Mouse (Mus musculus): ENCODE measurements around the gene Ntng1. TPM values are rescaled to one million over a fixed set of nuclear protein-coding genes. Genes with fewer than 3 reads are reported as not detected.

Ntng1 gene
- polyA plus RNA-seq, 1 experiment from 2014 or later = 12.2 TPM

DNA sequence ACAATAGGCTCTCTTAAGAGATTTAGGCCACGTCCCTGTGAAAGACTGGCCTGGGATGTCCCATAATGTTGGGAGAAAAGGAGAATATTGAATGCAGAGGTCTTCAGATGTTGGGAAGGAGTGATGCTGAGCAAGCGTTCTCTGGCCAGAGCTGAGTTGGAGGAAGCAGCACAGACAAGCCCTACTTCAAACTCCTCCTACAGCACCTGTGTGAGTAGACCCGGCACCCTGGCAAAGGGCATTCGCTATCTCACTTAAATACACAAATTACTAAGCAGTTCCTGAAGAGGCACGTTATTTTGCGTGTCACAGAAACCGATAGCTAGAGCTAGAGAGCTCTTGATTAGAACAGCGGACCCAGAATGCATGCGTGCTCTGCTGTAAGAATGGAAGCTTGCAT lies 10.7 kb downstream of the Ntng1 start:
- 89% methylated on average over 9 of the region's 9 CpGs for WGBS
- Histone ChIP-seq H3K4me1 (ENCODE audit: control insufficient read depth, insufficient read depth, low read length) (peaks cover 3% of the 10 kb centered on the region; the same call in 1 of the 2 replicates), H3K9ac (ENCODE audit: low read length) (no peak overlapping the region), H3K36me3 (ENCODE audit: control insufficient read depth, insufficient read depth, low read length) (no peaks in the 10 kb centered on the region), H3K9me3 (replicated peaks; ENCODE audit: control insufficient read depth, low read length) (no peaks in the 10 kb centered on the region), H3K27me3 (replicated peaks; ENCODE audit: control insufficient read depth, insufficient read depth, low read length) (no peaks in the 10 kb centered on the region), H3K4me3 (ENCODE audit: low read depth, low read length) (no peak overlapping the region), H3K27ac (ENCODE audit: low read depth, low read length) (no peak overlapping the region), H3K4me2 (ENCODE audit: low read length) (no peak overlapping the region)
- ATAC-seq = no peak
- no peak for DNase-seq (ENCODE audit: low spot score)

DNA sequence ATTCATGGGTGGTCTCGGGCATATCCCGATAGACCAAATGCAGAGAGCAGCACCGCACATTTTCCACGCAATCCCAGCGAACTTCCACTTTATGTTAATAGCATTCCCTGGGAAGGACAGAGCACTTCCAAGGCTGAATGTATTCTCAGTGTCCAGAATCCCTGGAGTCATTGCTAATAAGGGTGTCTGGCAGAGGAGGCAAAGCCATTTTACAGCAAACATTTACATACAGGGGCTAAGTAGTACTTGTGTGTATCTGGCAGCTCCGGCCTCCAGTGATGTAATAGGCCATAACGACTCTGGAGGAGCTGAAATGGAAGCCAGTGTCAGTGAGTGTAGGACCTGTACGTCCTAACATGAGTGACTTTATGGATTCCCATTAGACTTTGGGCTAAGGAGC lies 11.5 kb downstream of the Ntng1 start:
- Histone ChIP-seq H3K4me3 (ENCODE audit: low read depth, low read length) (no peak overlapping the region), H3K36me3 (ENCODE audit: control insufficient read depth, insufficient read depth, low read length) (no peaks in the 10 kb centered on the region), H3K9ac (ENCODE audit: low read length) (no peak overlapping the region), H3K4me2 (ENCODE audit: low read length) (no peak overlapping the region), H3K27ac (ENCODE audit: low read depth, low read length) (no peak overlapping the region), H3K4me1 (ENCODE audit: control insufficient read depth, insufficient read depth, low read length) (peaks cover 3% of the 10 kb centered on the region; the same call in 1 of the 2 replicates), H3K27me3 (replicated peaks; ENCODE audit: control insufficient read depth, insufficient read depth, low read length) (no peaks in the 10 kb centered on the region), H3K9me3 (replicated peaks; ENCODE audit: control insufficient read depth, low read length) (no peaks in the 10 kb centered on the region)
- WGBS = 74% methylated on average over 8 of the region's 8 CpGs
- ATAC-seq (peak; percentile 18; the same call in 1 of the 2 replicates), DNase-seq (ENCODE audit: low spot score) (peak; percentile 20)

DNA sequence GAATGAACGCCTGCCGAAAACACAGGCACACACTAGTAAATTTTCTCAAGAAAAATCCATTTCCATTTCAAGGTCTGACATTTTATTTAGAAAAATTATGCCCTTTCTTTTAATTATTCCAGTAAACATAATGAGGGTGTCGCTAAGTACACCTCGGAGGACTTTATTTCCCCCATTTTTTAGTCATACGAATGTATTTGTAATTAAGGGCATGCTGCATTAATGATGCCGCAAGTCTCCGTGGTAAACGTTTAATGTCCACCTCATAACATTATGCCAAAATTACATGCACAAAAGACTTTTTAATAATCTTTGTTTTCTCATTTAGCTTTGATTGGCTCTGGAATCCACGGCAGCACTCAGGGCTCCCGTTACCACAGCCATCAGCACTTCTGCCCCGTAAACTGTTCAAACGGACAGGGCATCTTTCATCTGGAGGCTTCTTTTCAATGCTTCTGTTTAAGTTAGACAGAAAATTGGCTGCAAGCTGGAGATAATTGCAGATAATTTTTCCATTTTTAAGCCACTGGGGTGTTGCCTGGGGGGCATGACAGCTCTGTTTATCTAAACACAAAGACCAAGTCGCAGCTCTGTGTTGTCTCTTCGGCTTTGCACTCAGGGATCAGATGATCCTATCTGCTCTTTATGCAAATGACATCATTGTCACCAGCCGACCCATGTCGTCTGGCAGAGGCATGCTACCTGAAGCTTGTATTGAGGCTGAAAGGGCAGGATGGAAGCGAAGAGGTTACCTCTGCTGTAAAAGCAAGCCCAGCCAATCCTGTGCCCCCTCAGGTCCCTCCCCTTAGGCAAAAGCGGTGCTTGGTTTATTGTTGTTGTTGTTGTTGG lies 12.5 kb downstream of the Ntng1 start:
- DNase-seq (ENCODE audit: low spot score) = peak; percentile 30
- no peak overlapping the region for H3K27ac ChIP-seq (ENCODE audit: low read depth, low read length)
- H3K4me3 ChIP-seq (ENCODE audit: low read depth, low read length) = no peak overlapping the region
- WGBS = 39% methylated on average over 18 of the region's 18 CpGs
- no peaks in the 10 kb centered on the region for H3K36me3 ChIP-seq (ENCODE audit: control insufficient read depth, insufficient read depth, low read length)
- H3K9ac ChIP-seq (ENCODE audit: low read length) = peak overlapping the region; percentile 1; the same call in 1 of the 2 replicates
- H3K4me2 ChIP-seq (ENCODE audit: low read length) = peak overlapping the region; percentile 25
- no peaks in the 10 kb centered on the region for H3K9me3 ChIP-seq (replicated peaks; ENCODE audit: control insufficient read depth, low read length)
- no peaks in the 10 kb centered on the region for H3K27me3 ChIP-seq (replicated peaks; ENCODE audit: control insufficient read depth, insufficient read depth, low read length)
- peaks cover 3% of the 10 kb centered on the region; the same call in 1 of the 2 replicates for H3K4me1 ChIP-seq (ENCODE audit: control insufficient read depth, insufficient read depth, low read length)
- ATAC-seq = peak; percentile 68

DNA sequence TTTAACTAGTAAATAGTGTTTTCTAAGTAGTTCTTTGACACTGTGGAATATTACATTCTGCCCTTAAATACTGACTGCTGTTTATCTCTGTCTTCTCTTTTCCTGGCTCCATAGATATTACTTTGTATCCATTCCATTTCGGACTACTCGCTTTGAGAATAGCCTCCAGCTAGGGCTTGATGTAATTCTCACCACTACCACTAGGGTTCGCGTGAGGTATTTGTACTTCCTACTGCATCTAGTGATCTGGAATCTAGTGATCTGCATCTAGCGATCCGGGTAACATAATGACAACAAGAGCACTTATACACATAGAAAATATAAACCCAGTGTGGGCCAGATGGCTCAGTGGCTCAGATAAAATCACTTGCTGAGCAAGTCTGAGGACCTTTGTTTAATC lies 14.2 kb downstream of the Ntng1 start:
- no peak overlapping the region for H3K4me3 ChIP-seq (ENCODE audit: low read depth, low read length)
- no peaks in the 10 kb centered on the region for H3K27me3 ChIP-seq (replicated peaks; ENCODE audit: control insufficient read depth, insufficient read depth, low read length)
- H3K4me2 ChIP-seq (ENCODE audit: low read length) = no peak overlapping the region
- H3K27ac ChIP-seq (ENCODE audit: low read depth, low read length) = no peak overlapping the region
- 68% methylated on average over 6 of the region's 6 CpGs for WGBS
- no peaks in the 10 kb centered on the region for H3K36me3 ChIP-seq (ENCODE audit: control insufficient read depth, insufficient read depth, low read length)
- no peak for DNase-seq (ENCODE audit: low spot score)
- H3K9ac ChIP-seq (ENCODE audit: low read length) = no peak overlapping the region
- H3K9me3 ChIP-seq (replicated peaks; ENCODE audit: control insufficient read depth, low read length) = no peaks in the 10 kb centered on the region
- H3K4me1 ChIP-seq (ENCODE audit: control insufficient read depth, insufficient read depth, low read length) = peaks cover 3% of the 10 kb centered on the region; the same call in 1 of the 2 replicates
- no peak for ATAC-seq

DNA sequence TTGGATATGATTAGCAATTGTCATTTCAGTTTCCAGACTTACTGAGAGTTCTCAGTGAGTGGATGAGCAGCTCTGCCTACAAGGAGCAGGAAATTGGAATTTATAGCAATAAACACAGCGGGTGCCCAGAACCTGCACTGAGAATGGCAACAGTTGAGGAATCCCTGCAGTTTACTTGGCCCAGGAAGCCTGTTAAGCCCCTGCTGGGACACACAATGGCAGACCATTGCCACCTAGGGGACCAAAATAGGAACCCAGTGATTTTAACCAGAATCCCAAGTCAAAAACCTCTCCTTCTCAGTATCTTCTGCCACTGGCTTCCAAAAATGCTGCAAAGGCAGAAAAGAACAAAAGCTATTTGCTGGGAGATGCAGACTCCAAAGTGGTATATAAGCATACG lies 37.8 kb downstream of the Ntng1 start:
- H3K4me2 ChIP-seq (ENCODE audit: low read length) = no peak overlapping the region
- H3K9me3 ChIP-seq (replicated peaks; ENCODE audit: control insufficient read depth, low read length) = no peaks in the 10 kb centered on the region
- H3K27me3 ChIP-seq (replicated peaks; ENCODE audit: control insufficient read depth, insufficient read depth, low read length) = no peaks in the 10 kb centered on the region
- no peak overlapping the region for H3K9ac ChIP-seq (ENCODE audit: low read length)
- no peaks in the 10 kb centered on the region for H3K36me3 ChIP-seq (ENCODE audit: control insufficient read depth, insufficient read depth, low read length)
- DNase-seq (ENCODE audit: low spot score) (peak; percentile 13), ATAC-seq (no peak)
- H3K4me1 ChIP-seq (ENCODE audit: control insufficient read depth, insufficient read depth, low read length) = no peaks in the 10 kb centered on the region
- H3K27ac ChIP-seq (ENCODE audit: low read depth, low read length) = no peak overlapping the region
- 40% methylated on average over 2 of the region's 2 CpGs for WGBS
- H3K4me3 ChIP-seq (ENCODE audit: low read depth, low read length) = no peak overlapping the region

DNA sequence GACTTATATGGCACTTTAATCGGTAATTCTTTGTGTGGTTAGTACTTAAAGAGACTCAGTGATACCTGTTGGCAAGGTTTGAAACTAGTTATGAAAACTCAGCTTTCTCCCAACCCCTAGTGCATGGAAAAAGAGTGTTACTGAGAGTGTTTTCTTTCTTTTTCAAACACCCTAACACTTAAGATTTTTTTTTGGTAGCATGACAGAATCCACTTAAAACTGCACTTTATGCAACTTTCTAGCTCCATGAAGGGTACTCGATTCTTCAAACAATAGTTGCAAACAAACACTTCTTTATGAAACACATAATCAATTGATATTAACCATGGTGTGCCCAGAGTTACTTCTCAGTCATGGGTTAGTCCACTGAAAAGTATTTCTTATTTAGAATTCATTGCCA lies 49.4 kb downstream of the Ntng1 start:
- DNase-seq (ENCODE audit: low spot score) (no peak), ATAC-seq (0 out of 2 replicates have a peak, but pooled peaks have one; percentile 10)
- Histone ChIP-seq H3K4me3 (ENCODE audit: low read depth, low read length) (no peak overlapping the region), H3K36me3 (ENCODE audit: control insufficient read depth, insufficient read depth, low read length) (no peaks in the 10 kb centered on the region), H3K4me1 (ENCODE audit: control insufficient read depth, insufficient read depth, low read length) (peaks cover 4% of the 10 kb centered on the region; the same call in 1 of the 2 replicates), H3K9me3 (replicated peaks; ENCODE audit: control insufficient read depth, low read length) (no peaks in the 10 kb centered on the region), H3K27ac (ENCODE audit: low read depth, low read length) (no peak overlapping the region), H3K4me2 (ENCODE audit: low read length) (no peak overlapping the region), H3K9ac (ENCODE audit: low read length) (no peak overlapping the region), H3K27me3 (replicated peaks; ENCODE audit: control insufficient read depth, insufficient read depth, low read length) (no peaks in the 10 kb centered on the region)
- 57% methylated on average over 2 of the region's 2 CpGs for WGBS

DNA sequence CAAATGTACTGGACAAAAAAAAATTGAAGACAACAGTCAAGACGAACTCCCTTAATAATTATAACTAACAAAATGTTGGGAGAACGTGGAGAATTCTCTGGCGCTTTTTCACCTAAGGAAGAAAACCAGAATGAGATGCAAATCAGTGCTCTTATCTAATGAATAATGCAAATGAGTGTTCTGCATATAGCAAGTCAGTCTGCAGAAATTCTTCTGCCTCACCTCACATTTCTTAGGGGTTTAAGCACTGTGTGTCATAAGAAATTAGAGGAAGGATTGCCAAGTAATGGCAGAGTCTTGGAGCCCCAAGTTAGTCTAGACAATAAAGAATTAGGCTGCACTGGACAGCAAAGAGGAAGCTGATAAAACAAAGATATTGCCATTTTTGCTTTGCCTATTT lies 49.8 kb downstream of the Ntng1 start:
- no peaks in the 10 kb centered on the region for H3K27me3 ChIP-seq (replicated peaks; ENCODE audit: control insufficient read depth, insufficient read depth, low read length)
- H3K36me3 ChIP-seq (ENCODE audit: control insufficient read depth, insufficient read depth, low read length) = no peaks in the 10 kb centered on the region
- no peaks in the 10 kb centered on the region for H3K9me3 ChIP-seq (replicated peaks; ENCODE audit: control insufficient read depth, low read length)
- peak; percentile 56 for DNase-seq (ENCODE audit: low spot score)
- H3K27ac ChIP-seq (ENCODE audit: low read depth, low read length) = no peak overlapping the region
- peaks cover 4% of the 10 kb centered on the region; the same call in 1 of the 2 replicates for H3K4me1 ChIP-seq (ENCODE audit: control insufficient read depth, insufficient read depth, low read length)
- H3K4me3 ChIP-seq (ENCODE audit: low read depth, low read length) = no peak overlapping the region
- no peak overlapping the region for H3K9ac ChIP-seq (ENCODE audit: low read length)
- WGBS = 32% methylated on average over 3 of the region's 3 CpGs
- ATAC-seq = peak; percentile 75
- H3K4me2 ChIP-seq (ENCODE audit: low read length) = no peak overlapping the region

DNA sequence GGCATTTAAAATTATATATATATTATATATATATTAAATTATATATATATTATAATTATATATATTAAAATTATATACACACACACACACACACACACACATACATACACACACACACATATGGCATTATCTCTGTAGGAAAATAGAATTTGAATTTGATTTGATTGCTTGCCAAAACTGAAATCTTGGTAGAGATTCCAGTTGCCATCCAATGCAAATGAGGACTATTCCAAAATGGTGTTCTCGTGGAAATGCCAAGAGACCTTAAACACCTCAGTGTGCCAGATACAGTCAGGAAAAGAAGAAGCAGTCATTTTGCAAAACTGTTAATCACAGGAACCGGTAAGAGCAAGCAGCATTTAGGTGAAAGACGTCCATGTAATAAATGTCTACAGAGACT lies 51.3 kb downstream of the Ntng1 start:
- ATAC-seq (peak; percentile 26; the same call in 1 of the 2 replicates), DNase-seq (ENCODE audit: low spot score) (peak; percentile 56)
- H3K9ac ChIP-seq (ENCODE audit: low read length) = no peak overlapping the region
- no peaks in the 10 kb centered on the region for H3K9me3 ChIP-seq (replicated peaks; ENCODE audit: control insufficient read depth, low read length)
- H3K36me3 ChIP-seq (ENCODE audit: control insufficient read depth, insufficient read depth, low read length) = no peaks in the 10 kb centered on the region
- WGBS = 70% methylated on average over 3 of the region's 3 CpGs
- no peaks in the 10 kb centered on the region for H3K27me3 ChIP-seq (replicated peaks; ENCODE audit: control insufficient read depth, insufficient read depth, low read length)
- H3K27ac ChIP-seq (ENCODE audit: low read depth, low read length) = no peak overlapping the region
- peaks cover 4% of the 10 kb centered on the region; the same call in 1 of the 2 replicates for H3K4me1 ChIP-seq (ENCODE audit: control insufficient read depth, insufficient read depth, low read length)
- H3K4me2 ChIP-seq (ENCODE audit: low read length) = no peak overlapping the region
- H3K4me3 ChIP-seq (ENCODE audit: low read depth, low read length) = no peak overlapping the region

DNA sequence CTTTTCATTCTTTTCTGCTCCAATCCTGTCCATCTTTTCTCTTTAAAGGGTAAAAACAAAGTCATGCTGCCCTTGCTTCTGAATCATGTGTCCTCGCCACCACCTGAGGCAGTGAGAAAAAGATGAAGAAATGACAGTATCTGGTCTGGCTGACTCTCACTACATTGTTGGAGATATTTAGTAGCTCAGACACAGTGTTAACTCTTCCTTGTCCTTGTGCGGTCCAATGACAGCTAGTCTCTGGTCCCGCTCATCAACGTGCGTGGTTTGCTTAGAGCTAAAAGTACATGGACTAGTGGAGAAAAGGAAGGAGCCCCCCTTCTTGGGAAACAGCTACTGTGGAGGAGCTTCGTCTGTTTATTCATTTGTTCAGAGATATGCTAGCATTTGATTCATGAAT lies 56.6 kb downstream of the Ntng1 start:
- Histone ChIP-seq H3K9me3 (replicated peaks; ENCODE audit: control insufficient read depth, low read length) (no peaks in the 10 kb centered on the region), H3K9ac (ENCODE audit: low read length) (no peak overlapping the region), H3K4me1 (ENCODE audit: control insufficient read depth, insufficient read depth, low read length) (no peaks in the 10 kb centered on the region), H3K27ac (ENCODE audit: low read depth, low read length) (no peak overlapping the region), H3K4me3 (ENCODE audit: low read depth, low read length) (no peak overlapping the region), H3K36me3 (ENCODE audit: control insufficient read depth, insufficient read depth, low read length) (no peaks in the 10 kb centered on the region), H3K4me2 (ENCODE audit: low read length) (no peak overlapping the region), H3K27me3 (replicated peaks; ENCODE audit: control insufficient read depth, insufficient read depth, low read length) (no peaks in the 10 kb centered on the region)
- WGBS = 93% methylated on average over 6 of the region's 6 CpGs
- ATAC-seq (no peak), DNase-seq (ENCODE audit: low spot score) (no peak)
